Mouse (Mus musculus) heart, postnatal 0 days (tissue): ENCODE data around the gene Samd1. TPM values are rescaled to one million over a fixed set of nuclear protein-coding genes. Genes with fewer than 3 reads are reported as not detected.

Experiments
- ATAC-seq: fragments of 200-750 bp; cut with Nextera tagmentation; 2 replicates; pipeline ENCODE4 v1.8.0; 2017; ENCODE audit warnings: low read depth, moderate number of reproducible peaks, moderate library complexity; ENCODE audit not compliant: insufficient read depth
- DNase-seq: peaks from one replicate; pipeline ENCODE4 v3.0.0-alpha.2; 2016; ENCODE audit warnings: low spot score
- H3K27ac ChIP-seq: fragments of 300-500 bp; sonication (generic); 2 replicates; pipeline ENCODE4 v1.5.1; 2014; ENCODE audit warnings: low read depth, mild to moderate bottlenecking
- H3K27me3 ChIP-seq: fragments of 300-500 bp; sonication (generic); 2 replicates; pipeline ENCODE4 v1.6.1; 2014; ENCODE audit warnings: low read length, mixed read lengths; ENCODE audit not compliant: control insufficient read depth, insufficient read depth
- H3K36me3 ChIP-seq: fragments of 300-500 bp; sonication (generic); replicated peaks from 2 replicates; pipeline ENCODE4 v1.6.1; 2014; ENCODE audit warnings: low read length, mixed read lengths; ENCODE audit not compliant: control insufficient read depth, insufficient read depth
- H3K4me1 ChIP-seq: fragments of 300-500 bp; sonication (generic); 2 replicates; pipeline ENCODE4 v1.6.1; 2014; ENCODE audit warnings: antibody characterized with exemption; ENCODE audit not compliant: control insufficient read depth, insufficient read depth
- H3K4me2 ChIP-seq: fragments of 300-500 bp; sonication (generic); 2 replicates; pipeline ENCODE4 v1.6.1; 2014; ENCODE audit warnings: low read depth, mild to moderate bottlenecking, low read length, moderate library complexity
- H3K4me3 ChIP-seq: fragments of 300-500 bp; sonication (generic); 2 replicates; pipeline ENCODE4 v1.5.1; 2014; ENCODE audit warnings: low read depth, low read length
- H3K9ac ChIP-seq: fragments of 300-500 bp; sonication (generic); replicated peaks from 2 replicates; pipeline ENCODE4 v1.6.1; 2014; ENCODE audit warnings: low read depth, low read length, mixed read lengths
- H3K9me3 ChIP-seq: fragments of 300-500 bp; sonication (generic); replicated peaks from 2 replicates; pipeline ENCODE4 v1.6.1; 2016; ENCODE audit warnings: low read length; ENCODE audit not compliant: control insufficient read depth
- CTCF ChIP-seq: IDR thresholded peaks from 2 replicates; pipeline ENCODE4 v1.5.1; 2016; ENCODE audit warnings: antibody characterized with exemption, control low read depth, low read depth
- EP300 ChIP-seq: IDR thresholded peaks from 2 replicates; pipeline ENCODE4 v1.6.1; 2016; ENCODE audit warnings: antibody characterized with exemption, low read depth
- WGBS: fragments of 180-500 bp; shearing (Covaris S2); extraction: QIAGEN DNeasy Blood & Tissue Kit; methylation state at CpG from one replicate; pipeline ENCODE4 v1.1.7; 2014; 5-methylcytosine and 5-hydroxymethylcytosine counted together
- polyA plus RNA-seq: library from polyadenylated mRNA; unstranded; fragments of >200 nt; fragmentation: Nextera tagmentation; extraction: Ambion mirVana; gene quantifications from 2 replicates; pipeline ENCODE4 v1.2.1, GENCODE M21; 2015
- total RNA-seq: library from RNA; depleted of rRNA; stranded (reverse); fragments of >200 nt; gene quantifications from 2 replicates; pipeline ENCODE4 v1.2.3, GENCODE M21; 2014; ENCODE audit warnings: low replicate concordance; rRNA removed

Samd1 gene
- 46.3 and 52.0 TPM in 2 replicates for total RNA-seq
- 3.6 and 3.7 TPM in 2 replicates for polyA plus RNA-seq

GRCm38 (mm10) chr8:83997511-83998141 is at the start of gene Samd1:
TSS of gene Samd1 (plus strand) at chr8:83997672.
- WGBS: under 1% methylated on average over 52 of the region's 112 CpGs
- peaks cover 37% of the 10 kb centered on the region for H3K36me3 ChIP-seq
- peak within 1 kb of the TSS; percentile 92 for H3K4me3 ChIP-seq

GRCm38 (mm10) chr8:83954749-83955105 is 42.7 kb upstream of the Samd1 start:
- no peak for TF ChIP-seq EP300
- TF ChIP-seq CTCF: no peak
- Histone ChIP-seq H3K4me2 (peak overlapping the region; percentile 63), H3K27ac (peak overlapping the region; percentile 46), H3K9me3 (no peaks in the 10 kb centered on the region), H3K9ac (peak overlapping the region; percentile 43; the same call in 1 of the 2 replicates), H3K27me3 (no peaks in the 10 kb centered on the region), H3K4me1 (peaks cover 12% of the 10 kb centered on the region), H3K36me3 (no peaks in the 10 kb centered on the region), H3K4me3 (peak overlapping the region; percentile 57)
- DNase-seq: no peak
- WGBS: 1% methylated on average over 14 of the region's 14 CpGs
- no peak for ATAC-seq

More at GRCm38 (mm10) chr8:83997511-83998141, at the start of gene Samd1:
- Histone ChIP-seq H3K4me1 (0 out of 2 replicates have a peak, but pooled peaks cover 5% of the 10 kb centered on the region), H3K27me3 (no peaks in the 10 kb centered on the region), H3K4me2 (peak within 1 kb of the TSS; percentile 71), H3K9me3 (no peaks in the 10 kb centered on the region), H3K27ac (peak within 1 kb of the TSS; percentile 91), H3K9ac (peak within 1 kb of the TSS; percentile 78)
- ATAC-seq (peak; percentile 8; the same call in 1 of the 2 replicates), DNase-seq (no peak)
- TF ChIP-seq CTCF: no peak
- TF ChIP-seq EP300: no peak

GRCm38 (mm10) chr8:83955106-83955957 is 42.1 kb upstream of the Samd1 start, which contains the start of the genes Gm10644 and Asf1b:
TSS of gene Gm10644 (minus strand) at chr8:83955205.
TSS of gene Asf1b (plus strand) at chr8:83955507.
- DNase-seq (peak; percentile 100), ATAC-seq (peak; percentile 99)
- H3K9ac ChIP-seq: peak within 1 kb of the TSS; percentile 43
- H3K4me2 ChIP-seq: peak within 1 kb of the TSS; percentile 82
- TF ChIP-seq CTCF: peak; percentile 94
- TF ChIP-seq EP300: no peak; the same call in 1 of the 2 replicates
- peak within 1 kb of the TSS; percentile 57 for H3K4me3 ChIP-seq
- H3K4me1 ChIP-seq: peaks cover 12% of the 10 kb centered on the region
- H3K36me3 ChIP-seq: no peaks in the 10 kb centered on the region
- no peaks in the 10 kb centered on the region for H3K27me3 ChIP-seq
- H3K27ac ChIP-seq: peak within 1 kb of the TSS; percentile 46
- H3K9me3 ChIP-seq: no peaks in the 10 kb centered on the region
- under 1% methylated on average over 75 of the region's 75 CpGs for WGBS

- peak overlapping the region; percentile 82 for H3K4me2 ChIP-seq
- no peaks in the 10 kb centered on the region for H3K27me3 ChIP-seq
- peak overlapping the region; percentile 57 for H3K4me3 ChIP-seq
- no peaks in the 10 kb centered on the region for H3K9me3 ChIP-seq
- ATAC-seq (no peak), DNase-seq (no peak)
- peaks cover 12% of the 10 kb centered on the region for H3K4me1 ChIP-seq
- 2% methylated on average over 15 of the region's 15 CpGs for WGBS
- no peak for TF ChIP-seq CTCF
- TF ChIP-seq EP300: no peak
- no peak overlapping the region for H3K27ac ChIP-seq
- peak overlapping the region; percentile 40 for H3K9ac ChIP-seq
- H3K36me3 ChIP-seq: no peaks in the 10 kb centered on the region
Measured at GRCm38 (mm10) chr8:83955958-83956218, 41.6 kb upstream of the Samd1 start.

- ATAC-seq: no peak
Measured at GRCm38 (mm10) chr8:83956789-83957188, 40.7 kb upstream of the Samd1 start.

More at GRCm38 (mm10) chr8:83956789-83957188, 40.7 kb upstream of the Samd1 start:
- 15% methylated on average over 1 of the region's 1 CpGs for WGBS
- Histone ChIP-seq H3K4me1 (peaks cover 12% of the 10 kb centered on the region), H3K27ac (no peak overlapping the region), H3K9me3 (no peaks in the 10 kb centered on the region), H3K27me3 (no peaks in the 10 kb centered on the region), H3K4me3 (peak overlapping the region; percentile 57), H3K4me2 (peak overlapping the region; percentile 82), H3K36me3 (no peaks in the 10 kb centered on the region), H3K9ac (no peak overlapping the region)
- peak; percentile 70 for DNase-seq
- TF ChIP-seq EP300 (no peak), CTCF (peak; percentile 33)
